Mouse (Mus musculus): ENCODE results near the gene Bhlhe41. TPM values are rescaled to one million over a fixed set of nuclear protein-coding genes. Genes with fewer than 3 reads are reported as not detected.

Gene Bhlhe41
- polyA plus RNA-seq (2012) = not detected in 2 replicates

DNA sequence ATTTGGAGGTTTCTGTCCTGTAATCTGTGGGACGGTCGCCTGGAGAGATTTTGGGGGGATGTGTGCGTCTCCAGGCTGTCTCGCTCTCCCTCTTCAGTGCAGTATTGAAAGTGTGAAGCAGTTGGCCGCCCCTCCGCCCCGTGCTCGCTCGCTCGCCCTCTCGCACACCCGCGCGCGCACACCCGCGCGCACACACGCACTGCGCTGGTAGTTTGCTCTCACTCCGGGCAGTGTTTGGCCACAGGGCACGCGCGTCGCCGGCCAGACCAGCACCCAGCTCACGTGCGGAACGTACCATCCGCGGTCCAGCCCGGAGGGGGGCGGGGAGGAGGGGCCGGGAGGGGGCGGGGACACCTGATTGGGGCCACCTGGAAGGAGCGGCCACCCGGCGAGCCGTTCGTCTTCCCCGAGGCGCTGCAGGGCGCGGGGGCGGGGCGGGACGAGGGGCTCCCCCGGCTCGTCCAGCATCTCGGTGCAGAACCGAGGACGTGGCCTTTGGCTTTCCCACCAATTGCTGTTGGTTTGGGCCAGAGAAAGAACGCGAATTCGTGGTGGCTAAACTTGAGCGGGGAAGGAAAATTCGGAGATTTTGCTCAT lies at the start of gene Bhlhe41:
Gene Bhlhe41 (minus strand): TSS at position 270 of the 597 bp plus-strand sequence.
- no peak for TF ChIP-seq GATA1 (IDR thresholded peaks at IDR 0.05; ENCODE audit: low read length)

DNA sequence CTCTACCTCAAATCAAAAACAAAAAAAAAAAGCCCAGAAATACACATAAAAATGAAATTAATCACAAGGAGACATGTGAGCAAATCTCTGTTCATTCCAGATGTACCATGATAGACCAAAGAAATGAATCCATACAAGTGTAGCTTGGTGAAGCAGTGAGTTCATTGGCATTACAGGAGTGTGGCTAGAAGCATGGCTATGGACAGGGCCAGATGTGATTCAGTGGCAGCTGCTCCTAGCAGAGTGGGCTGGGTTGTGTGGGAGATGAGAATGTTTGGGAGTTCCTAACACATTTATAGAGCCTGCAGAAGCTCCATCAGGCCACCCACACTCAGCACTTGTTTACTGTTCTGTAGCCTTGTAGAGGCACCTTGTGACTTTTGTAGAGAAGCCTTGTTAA lies 46.9 kb upstream of the Bhlhe41 start:
- no peak for TF ChIP-seq GATA1 (IDR thresholded peaks at IDR 0.05; ENCODE audit: low read length)

DNA sequence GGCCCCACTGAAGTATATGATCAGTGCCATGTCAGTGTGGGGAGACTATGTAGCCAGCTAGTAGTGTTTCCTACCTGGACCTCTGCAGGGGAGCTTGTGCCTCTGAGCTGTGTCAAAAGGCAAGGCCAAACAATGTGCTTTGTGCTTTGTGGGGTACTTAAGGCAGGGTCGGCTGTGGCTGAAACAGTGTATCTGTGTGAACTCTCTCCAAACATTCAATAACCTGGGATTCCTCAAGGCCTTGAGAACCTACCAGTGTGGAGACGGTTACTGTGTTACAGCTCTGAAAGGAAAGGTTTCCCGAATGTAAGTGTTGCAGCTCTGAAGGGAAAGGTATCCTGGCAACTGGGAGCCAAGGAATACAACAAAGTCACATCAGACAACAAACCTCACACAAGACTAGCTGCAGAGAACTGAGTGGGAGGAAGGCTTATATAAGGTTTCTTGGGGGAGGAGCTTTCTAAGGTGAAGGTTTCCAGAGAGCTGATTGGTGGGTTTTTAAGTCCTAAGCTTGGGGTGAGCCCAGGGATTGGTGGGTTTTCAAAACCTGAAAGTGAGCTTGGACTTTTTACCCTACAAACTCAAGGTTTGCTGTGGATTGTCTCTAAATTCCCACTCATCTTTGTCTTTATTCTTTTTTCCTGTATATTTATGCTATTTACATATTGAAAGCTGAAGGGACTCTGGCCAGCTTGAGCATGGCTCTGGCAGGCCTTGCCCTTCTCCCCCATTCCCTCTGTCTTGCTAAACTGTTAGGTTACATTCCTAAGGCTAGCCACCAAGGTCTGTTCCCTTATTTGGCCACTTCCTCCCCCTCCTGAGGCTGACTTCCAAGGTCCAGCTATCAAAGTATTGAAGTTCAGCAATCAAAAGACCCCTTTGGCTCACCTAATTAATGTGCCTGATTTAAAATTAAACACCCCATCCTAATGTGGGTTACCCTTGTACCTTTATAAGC lies 45.4 kb upstream of the Bhlhe41 start:
- no peak for TF ChIP-seq GATA1 (IDR thresholded peaks at IDR 0.05; ENCODE audit: low read length)

DNA sequence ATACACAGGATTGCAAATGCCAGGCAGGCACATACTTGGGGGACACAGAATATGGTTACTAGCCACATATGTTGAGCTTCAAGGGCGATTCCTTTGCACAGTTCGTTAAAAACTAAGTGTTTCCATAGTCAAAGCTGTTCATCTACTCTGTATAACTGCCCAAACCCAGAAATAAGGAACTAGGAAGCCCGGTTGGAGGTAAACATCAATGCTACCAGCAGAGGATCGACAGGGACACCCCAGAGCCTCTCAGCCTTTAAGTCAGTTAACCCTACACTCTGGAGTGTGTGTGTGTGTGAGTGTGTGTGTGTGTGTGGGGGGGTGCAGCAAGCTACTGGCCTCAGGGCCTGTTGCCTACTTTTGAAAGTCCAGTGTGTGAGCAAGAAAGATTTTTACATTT lies 44.6 kb upstream of the Bhlhe41 start:
- TF ChIP-seq GATA1 (IDR thresholded peaks at IDR 0.05; ENCODE audit: low read length) = no peak

DNA sequence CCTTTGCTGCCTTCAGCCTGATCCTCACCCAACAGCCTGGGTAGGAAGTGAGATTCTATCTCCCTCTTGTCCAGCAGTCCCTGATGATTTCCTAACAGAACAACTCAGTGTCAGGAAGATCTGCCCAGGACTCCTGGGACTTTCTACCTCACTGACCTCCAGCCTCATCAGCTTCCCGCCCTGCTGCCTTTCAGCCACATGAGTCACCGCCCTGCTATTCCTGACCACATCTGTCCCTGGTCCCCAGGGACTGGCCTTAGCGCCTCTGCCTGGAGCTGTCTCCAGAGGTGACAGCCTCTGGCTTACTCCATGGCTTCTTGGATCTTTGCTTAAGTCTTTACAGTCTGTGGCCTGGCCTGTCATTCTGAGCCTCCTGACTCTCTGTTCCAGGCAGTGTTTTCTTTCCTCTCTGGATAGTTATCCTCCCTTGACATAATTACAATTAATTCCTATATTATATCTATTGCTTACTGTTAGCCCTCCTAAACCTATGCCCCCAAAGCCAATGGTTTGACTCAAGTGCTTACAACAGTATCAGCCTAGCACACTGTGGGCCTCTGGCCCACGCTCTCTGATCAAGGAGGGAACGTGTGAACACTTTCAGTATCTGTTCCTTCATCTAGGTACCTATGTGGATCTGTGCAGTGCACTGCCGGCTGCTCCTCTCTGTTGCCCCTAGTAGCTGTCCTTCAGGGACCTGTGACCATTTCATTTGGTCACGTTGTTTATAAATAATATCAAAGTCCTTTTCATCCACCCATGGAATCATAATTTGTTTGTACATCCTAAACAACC lies 40.9 kb upstream of the Bhlhe41 start:
- TF ChIP-seq GATA1 (IDR thresholded peaks at IDR 0.05; ENCODE audit: low read length) = no peak

DNA sequence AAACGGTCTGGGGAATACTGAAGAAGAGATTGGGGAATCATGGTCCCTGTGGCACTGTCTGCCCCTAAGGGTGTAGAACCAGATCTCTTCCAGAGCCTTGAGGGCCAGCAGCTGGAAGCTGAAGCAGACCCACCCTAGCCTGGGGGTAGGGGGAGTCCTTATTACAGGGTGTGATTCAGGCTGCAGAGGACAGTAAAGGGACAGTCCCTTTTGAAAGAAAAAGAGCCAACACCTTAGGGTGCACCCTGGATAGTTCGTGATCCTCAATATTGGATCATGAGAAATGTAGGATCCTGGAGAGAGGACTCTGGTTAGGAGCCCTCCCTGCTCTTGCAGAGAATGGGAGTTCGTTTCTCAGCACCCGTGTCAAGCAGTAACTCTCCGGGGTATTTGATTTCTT lies 39.3 kb upstream of the Bhlhe41 start:
- TF ChIP-seq GATA1 (IDR thresholded peaks at IDR 0.05; ENCODE audit: low read length) = no peak

DNA sequence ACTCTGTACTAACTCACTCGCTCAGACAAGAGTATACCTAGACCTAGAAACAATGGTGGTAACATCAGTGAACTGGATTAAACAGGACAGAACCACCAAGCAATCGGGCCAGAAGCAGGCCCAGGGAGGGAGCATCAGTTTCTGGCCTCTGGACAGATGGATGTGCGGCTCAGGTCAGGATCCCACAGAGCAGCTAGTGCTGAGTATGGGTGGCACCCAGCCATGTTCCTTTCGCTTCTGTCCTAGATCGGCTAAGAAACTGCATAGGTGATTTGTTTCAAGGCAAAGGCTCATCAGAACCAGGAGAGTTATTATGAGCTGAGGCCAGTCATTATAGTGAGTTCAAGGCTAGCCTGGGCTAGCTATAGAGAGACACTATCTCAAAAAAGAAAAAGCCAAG lies 38.8 kb upstream of the Bhlhe41 start:
- no peak for TF ChIP-seq GATA1 (IDR thresholded peaks at IDR 0.05; ENCODE audit: low read length)

DNA sequence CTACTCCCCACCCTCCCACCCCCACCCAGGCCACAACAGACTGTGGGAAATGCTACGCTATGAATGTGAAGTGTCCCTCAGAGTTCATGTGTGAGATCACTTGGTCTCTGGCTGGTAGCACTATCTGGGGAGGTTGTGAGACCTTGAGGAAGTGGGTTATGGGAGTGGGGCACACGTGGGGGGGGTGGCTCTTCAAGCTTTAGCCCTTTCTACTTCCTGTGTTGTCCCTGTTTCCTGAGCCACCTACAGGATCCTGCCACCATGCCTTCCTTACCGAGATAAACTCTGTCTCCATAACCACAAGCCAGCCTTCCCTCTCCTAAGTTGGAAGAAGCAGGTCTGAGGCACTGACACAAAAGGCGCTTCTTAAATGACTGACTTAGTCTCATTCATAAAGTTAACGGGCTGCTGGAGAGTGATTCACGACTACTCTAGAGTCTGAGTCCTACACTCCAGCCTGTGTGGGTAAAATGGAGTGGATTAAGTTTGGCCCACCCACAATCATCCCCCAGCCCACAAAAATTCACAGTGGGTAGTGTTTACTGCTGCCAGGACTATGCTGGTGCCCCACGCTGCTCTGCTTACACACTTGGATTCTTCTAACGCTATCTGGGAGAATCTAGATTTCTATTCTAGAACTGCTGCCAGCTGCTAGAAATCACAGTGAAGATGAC lies 29.4 kb upstream of the Bhlhe41 start:
- TF ChIP-seq GATA1 (IDR thresholded peaks at IDR 0.05; ENCODE audit: low read length) = no peak

DNA sequence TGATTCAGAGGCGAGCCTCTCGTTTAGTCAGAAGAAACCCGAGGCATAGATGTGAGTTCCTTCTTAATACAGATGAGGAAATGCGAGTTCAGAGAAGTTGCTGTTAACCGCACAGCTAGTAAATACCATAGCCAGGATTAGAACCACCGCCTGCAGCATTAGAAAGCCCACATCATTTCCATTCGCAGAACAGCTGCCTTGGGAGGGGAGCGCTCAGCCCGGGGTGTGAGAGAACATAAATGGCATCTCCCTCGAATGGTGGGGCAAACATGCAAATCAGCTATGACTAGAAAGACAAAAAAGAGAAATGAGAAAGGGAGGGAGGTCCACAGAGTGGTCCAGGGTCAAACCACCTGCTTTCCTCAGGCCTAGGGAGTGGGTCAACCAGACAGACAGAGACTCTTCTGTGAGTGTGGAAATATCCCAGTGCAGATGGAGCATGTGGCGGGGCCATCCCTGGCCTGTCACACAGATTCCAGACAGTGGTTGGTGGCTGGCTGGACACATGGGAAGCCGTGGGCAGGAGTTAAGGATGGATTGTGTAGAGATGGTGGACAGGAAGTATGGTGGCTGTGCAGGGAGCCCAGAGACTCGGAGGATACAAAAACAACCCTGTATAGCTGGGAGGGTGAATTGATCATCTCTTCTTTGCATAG lies 28.1 kb upstream of the Bhlhe41 start:
- TF ChIP-seq GATA1 (IDR thresholded peaks at IDR 0.05; ENCODE audit: low read length) = no peak

DNA sequence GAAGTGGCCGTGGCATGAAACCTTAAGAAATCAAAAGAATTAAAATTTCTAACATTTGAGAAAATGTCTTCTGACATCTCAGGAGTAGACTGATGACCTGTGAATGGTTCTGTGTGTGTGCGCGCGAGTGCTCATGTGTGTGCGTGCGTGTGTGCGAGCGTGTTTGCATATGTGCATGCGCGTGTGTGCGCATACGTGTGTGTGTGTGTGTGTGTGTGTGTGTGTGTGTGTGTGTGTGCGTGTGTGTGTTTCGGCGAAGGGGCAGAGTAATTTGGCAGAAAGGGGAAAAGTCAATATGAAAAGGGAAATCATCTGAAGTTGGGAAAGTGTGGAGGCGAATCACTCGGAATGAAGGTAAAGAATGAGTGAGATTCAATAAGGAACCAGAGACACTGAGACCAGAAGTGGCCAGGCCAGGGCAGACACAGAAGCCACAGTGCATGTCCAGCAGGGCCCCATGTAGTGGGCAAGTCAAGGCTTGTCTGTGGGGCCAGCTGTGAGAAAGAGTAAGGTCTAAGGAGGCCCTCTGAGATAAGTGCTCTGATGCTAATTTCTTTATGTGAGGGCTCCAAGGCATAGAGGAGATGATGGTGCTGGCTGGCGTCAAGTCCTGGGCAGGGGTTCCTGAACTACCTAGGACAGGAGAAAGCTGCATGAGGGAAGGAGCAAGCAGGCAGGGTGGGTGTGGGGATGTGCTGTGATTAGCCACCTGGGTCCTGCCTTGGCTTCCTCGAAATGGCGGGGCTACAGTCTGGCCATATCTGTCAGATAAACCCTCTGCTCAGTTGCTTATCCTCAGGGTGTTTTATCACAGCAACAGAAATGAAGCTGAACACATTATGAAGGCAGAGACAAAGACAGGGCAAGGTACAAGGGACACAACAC lies 27.3 kb upstream of the Bhlhe41 start:
- no peak for TF ChIP-seq GATA1 (IDR thresholded peaks at IDR 0.05; ENCODE audit: low read length)

DNA sequence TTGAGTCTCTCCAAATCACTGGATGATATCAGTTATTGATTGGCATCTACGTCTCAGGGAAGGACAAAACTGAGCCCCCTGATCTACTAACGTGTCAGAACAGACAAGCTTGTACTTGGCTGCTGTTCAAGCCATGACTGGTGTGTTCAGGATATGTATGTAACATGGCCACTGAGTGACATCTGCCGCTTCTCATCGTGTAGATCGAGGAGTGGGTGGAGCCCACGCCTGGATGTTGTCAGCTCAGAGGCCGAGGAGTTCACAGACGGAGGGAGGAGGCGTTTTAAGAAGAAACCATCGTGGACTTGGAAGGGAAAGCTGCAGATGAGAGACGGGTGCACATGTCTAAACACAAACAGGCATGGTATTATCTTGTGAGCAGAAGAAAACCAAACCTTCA lies 26.6 kb upstream of the Bhlhe41 start:
- TF ChIP-seq GATA1 (IDR thresholded peaks at IDR 0.05; ENCODE audit: low read length) = no peak

DNA sequence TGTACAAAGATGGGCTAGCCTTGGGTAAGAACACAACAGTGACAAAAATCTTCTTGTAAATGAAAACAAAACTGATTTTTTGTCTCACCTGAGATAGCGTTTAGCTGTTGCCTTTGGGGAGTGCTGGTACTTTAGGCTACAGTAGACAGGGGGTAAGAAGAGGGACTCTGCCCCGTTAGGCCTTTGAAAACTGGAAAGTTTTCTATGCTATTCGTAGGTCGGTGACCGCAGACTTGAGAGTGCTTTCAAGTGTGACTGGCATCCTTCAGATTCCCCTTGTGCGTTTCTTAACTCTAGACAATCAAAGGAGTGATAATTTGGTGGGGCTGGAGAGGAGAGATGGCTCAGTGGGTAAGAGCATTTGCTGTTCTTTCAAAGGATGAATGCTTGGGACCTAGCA lies 22.4 kb upstream of the Bhlhe41 start:
- no peak for TF ChIP-seq GATA1 (IDR thresholded peaks at IDR 0.05; ENCODE audit: low read length)

DNA sequence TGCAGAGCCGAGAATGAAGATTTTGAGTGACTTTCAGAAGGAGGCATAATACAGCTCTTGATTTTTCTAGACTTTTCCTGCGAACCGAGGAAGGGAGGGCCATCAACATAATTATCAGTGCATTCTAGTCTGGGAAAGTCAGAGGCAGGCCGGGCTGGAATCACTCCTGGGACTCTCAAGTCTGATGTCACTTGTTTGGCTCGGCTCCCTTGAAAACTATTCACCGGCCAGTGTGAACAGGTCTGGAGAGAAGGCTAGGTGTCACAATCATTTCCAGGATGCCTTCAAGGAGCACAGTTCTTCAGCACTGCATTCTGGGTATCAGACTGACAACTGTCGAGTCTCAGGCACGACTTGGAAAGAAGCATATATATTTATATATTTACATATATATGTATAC lies 20.9 kb upstream of the Bhlhe41 start:
- no peak for TF ChIP-seq GATA1 (IDR thresholded peaks at IDR 0.05; ENCODE audit: low read length)

DNA sequence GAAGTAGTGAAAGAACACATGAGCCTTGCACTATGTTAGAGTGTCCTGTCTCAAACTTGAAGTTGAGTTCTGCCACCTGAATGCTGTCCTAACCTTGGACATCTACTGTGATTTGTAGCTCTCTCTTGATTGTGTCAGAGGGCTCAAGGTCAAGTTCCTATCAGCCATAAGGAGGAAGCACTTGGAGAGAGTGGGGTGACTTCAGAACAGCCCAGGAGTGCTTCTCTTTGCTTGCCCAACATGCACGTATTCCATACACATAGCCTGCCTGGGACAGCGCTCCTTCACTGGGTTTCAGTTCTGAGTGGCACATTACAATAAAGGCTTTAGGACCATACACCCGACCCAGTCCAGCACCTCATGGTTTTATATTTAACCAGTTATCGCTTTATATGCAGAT lies 19.7 kb upstream of the Bhlhe41 start:
- TF ChIP-seq GATA1 (IDR thresholded peaks at IDR 0.05; ENCODE audit: low read length) = no peak
